Mouse (Mus musculus) adrenal gland, postnatal 4 days (tissue): ENCODE measurements at regions not wholly inside any gene's neighbourhood (a gene's known extent, or its start where the extent isn't known, plus 50 kb on each side); places are given as distances from the start of the nearest gene placed in this dataset.
A peak's percentile ranks its signal among the peaks of the same experiment; 100 is the strongest.

ENCODE experiments used
- DNase-seq, 2 experiments: peaks; one replicate each; pipeline ENCODE4 v3.0.0; 2021 to 2022; ENCODE audit warnings: low spot score in 2 of 2, mixed read lengths in 2 of 2

DNA sequence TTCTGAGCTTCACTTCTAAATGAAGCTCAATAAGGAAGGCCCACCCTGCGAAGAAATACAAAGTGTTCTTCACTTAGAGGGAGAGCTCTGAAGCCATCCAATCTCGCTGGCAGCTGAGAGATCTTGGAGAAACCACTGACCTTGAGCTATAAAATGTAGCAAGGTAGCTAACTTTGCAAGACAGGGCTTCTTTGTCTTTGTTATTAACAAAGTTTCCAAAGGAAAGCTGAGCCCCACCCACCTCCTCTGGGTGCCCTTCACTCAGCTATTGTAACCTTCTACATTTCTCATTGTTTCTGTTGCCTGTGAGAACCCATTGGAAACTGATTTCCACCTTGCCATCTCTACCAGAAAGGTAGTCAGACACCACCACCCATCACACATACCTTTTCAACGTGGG is 57.2 kb upstream of the Usp9x start:
- DNase-seq = no peak

DNA sequence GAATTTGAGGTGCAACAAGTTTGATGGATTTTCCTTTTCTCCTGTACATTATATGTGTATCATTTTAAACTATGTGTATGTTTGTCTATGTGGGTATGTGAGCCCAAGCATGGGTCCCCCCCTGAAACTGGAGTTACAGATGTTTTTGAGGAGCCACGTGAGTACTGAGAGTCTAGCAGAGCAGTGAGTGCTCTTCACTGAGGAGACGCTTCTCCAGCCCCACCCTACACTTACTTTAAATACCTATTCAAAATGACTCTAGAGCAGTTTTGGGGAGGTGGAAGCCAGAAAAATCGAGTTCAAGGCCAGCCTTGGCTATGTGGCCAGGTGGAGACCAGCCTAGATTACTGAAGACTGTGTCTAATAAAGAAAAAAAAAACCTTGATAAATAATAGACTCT is 58.2 kb upstream of the Usp9x start:
- no peak for DNase-seq

DNA sequence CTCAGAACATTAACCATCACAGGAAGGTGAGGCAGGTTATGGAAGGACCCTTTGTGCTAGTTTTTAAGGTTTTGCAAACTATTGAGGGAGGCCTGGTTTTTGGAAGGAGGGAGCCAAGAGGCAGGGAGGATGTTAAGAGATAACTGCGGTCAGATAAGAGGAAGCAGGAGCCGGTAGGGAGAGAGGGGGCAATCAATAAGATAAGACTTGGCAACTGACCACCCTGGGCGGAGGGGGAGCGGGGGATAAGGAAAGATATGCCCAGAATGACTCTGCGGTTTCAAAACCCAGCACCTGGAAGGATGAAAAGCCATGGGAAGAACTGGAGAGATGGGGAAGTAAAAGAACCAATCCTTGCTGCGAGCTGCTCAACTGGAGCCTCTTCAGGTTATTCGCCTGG is 80.5 kb upstream of the Usp9x start:
- no peak for DNase-seq

DNA sequence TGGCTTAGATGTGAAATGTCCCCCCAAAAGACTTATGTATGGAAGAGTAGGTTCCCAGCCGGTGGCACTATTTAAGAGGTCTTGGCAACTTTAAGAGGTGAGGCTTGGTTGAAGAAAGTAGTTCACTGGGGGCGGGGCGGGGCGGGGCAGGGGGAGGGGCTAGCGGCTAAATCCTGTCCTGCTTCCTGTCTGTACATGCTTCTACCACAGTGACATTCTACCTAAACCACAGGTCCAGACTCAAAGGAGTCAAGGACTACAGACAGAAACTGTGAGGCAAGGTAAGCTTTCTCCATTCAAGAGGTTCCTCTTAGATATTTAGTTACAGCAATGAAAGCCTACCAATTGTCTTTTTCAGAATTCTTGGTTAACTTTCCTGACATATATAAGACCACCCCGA is 93.6 kb upstream of the Usp9x start:
- no peak for DNase-seq

GRCm38 (mm10) chrX:12968979-12969746 is 102.1 kb upstream of the Usp9x start:
- DNase-seq = no peak

- no peak for DNase-seq
Measured at GRCm38 (mm10) chrX:12959467-12960314, 111.6 kb upstream of the Usp9x start.

- DNase-seq = no peak
Measured at GRCm38 (mm10) chrX:12958873-12959272, 112.4 kb upstream of the Usp9x start.

- no peak for DNase-seq
Measured at GRCm38 (mm10) chrX:12950928-12951660, 120.2 kb upstream of the Usp9x start.

DNA sequence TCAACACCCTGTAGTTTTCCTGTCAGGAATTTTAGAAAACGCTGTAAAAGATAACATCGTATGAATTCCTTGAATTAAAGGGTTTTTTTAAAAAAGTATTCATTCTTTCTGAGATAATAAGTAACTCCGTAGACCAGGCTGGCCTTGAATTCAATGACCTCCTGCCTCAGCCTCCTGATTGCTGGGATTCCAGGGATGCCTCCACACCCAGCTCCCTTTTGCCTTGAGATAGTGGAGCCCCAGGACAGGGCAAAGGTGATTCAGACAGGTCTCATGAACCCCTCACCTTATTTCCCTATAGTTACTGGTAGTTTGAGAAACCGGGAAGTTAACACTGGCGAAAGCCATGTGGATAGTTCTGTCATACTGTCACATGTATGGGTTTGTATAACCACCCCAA is 128.8 kb upstream of the Usp9x start:
- DNase-seq = no peak

- DNase-seq = peak in 1 of 2 experiments; percentile 4
Measured at GRCm38 (mm10) chrX:12936406-12937172, 134.7 kb upstream of the Usp9x start.

DNA sequence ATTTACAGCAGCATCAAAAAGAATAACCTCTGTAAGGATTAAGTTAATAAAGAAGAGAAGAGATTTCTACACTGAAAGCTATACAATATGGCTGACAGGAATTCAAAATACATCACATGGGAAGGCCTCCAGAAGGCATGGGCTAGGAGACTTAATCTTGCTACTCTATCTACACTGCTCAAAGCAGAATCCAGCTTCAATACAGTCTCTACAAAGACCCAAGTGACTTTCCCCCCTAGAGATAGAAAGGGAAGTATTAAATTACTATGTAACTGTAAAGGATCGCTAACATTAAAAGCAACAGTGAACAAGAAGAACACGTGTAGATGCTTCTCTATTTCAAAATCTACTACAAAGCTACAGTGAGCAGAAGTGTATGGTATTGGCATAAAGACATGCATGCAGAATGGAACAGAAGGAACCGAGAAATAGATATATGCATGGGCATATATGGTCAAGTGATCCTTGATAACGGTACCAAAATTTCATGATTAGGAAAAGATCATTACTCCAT is 137.9 kb upstream of the Usp9x start:
- DNase-seq = no peak

GRCm38 (mm10) chrX:12930242-12930641 is 141.1 kb upstream of the Usp9x start:
- DNase-seq = no peak

- no peak for DNase-seq
Measured at GRCm38 (mm10) chrX:12927797-12928589, 143.3 kb upstream of the Usp9x start.

GRCm38 (mm10) chrX:12924705-12925644 is 146.3 kb upstream of the Usp9x start:
- DNase-seq = no peak

GRCm38 (mm10) chrX:12919576-12919975 is 151.7 kb upstream of the Usp9x start:
- DNase-seq = no peak

DNA sequence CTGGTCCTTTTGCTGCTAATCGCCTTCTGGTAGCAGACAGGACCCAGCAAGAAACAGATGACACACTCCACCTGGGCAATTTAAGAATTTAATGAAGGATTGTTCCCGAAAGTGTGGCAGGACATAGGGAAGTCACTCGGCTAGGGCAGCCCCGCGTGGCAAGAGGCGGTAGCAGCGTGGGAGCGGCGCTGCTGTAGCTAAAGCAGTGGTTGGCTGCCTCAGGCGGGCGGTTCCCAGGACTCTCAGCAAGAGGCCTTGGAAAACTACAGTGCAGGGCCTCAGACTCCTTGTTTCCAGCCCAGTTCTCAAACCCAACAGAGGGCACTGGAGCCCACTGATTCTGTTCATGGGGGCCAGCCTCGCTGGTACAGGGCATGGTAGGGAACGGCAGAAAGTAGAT is 154.2 kb upstream of the Usp9x start:
- peak in 1 of 2 experiments; percentile 7 for DNase-seq

GRCm38 (mm10) chrX:12916684-12917083 is 154.6 kb upstream of the Usp9x start:
- DNase-seq = no peak

- no peak for DNase-seq
Measured at GRCm38 (mm10) chrX:12900256-12900655, 138.4 kb upstream of the Med14 start.

- no peak for DNase-seq
Measured at GRCm38 (mm10) chrX:12891468-12891867, 129.6 kb upstream of the Med14 start.
